Mouse (Mus musculus) ES-E14 (cell line): ENCODE results near the gene Ndufb3. TPM values are rescaled to one million over a fixed set of nuclear protein-coding genes. Genes with fewer than 3 reads are reported as not detected.

Experiments
- DNase-seq: peaks from one replicate; pipeline ENCODE4 v3.0.0-alpha.2; 2013; ENCODE audit warnings: low read depth, low spot score
- H3K27ac ChIP-seq: 2 replicates; pipeline ENCODE4 v1.5.1; 2012; ENCODE audit warnings: low read depth, mild to moderate bottlenecking, low read length, moderate library complexity, mixed read lengths; ENCODE audit not compliant: poor library complexity, insufficient read depth, severe bottlenecking
- H3K36me3 ChIP-seq: 2 replicates; pipeline ENCODE4 v1.6.1; 2012; ENCODE audit warnings: mild to moderate bottlenecking, low read length, moderate library complexity, mixed read lengths; ENCODE audit not compliant: control insufficient read depth, poor library complexity, insufficient read depth, severe bottlenecking
- H3K4me1 ChIP-seq, 2 experiments: fragments of 150-350 bp in 1 of 2; sonication (generic) in 1 of 2; 2 replicates each; pipeline ENCODE4 v1.6.1; 2012; ENCODE audit warnings: low read length in 2 of 2, mild to moderate bottlenecking in 1 of 2, mixed read lengths in 1 of 2; ENCODE audit not compliant: control insufficient read depth in 2 of 2, insufficient read depth in 2 of 2, poor library complexity in 1 of 2
- H3K4me3 ChIP-seq, 2 experiments: fragments of 150-350 bp in 1 of 2; sonication (generic) in 1 of 2; 2 replicates each; pipeline ENCODE4 v1.5.1; 2012; ENCODE audit warnings: low read length in 2 of 2, low read depth in 1 of 2, mild to moderate bottlenecking in 1 of 2, mixed read lengths in 1 of 2; ENCODE audit not compliant: insufficient read depth in 1 of 2, poor library complexity in 1 of 2, severe bottlenecking in 1 of 2
- H3K9ac ChIP-seq: 2 replicates; pipeline ENCODE4 v1.6.1; 2012; ENCODE audit warnings: low read depth, mild to moderate bottlenecking, low read length, mixed read lengths; ENCODE audit not compliant: poor library complexity, insufficient read depth, severe bottlenecking
- H3K9me3 ChIP-seq: fragments of 150-350 bp; sonication (generic); 2 replicates; pipeline ENCODE4 v1.6.1; 2012; ENCODE audit warnings: low read depth, mild to moderate bottlenecking, low read length; ENCODE audit not compliant: control insufficient read depth, insufficient read depth
- CHD2 ChIP-seq: IDR thresholded peaks from 2 replicates; pipeline ENCODE4 v1.6.1; 2014; ENCODE audit warnings: mild to moderate bottlenecking, low read depth, low read length, inconsistent platforms
- HCFC1 ChIP-seq: IDR thresholded peaks from 2 replicates; pipeline ENCODE4 v1.6.1; 2012; ENCODE audit warnings: low read length, inconsistent platforms, borderline replicate concordance; ENCODE audit not compliant: insufficient read depth
- MAFK ChIP-seq: IDR thresholded peaks from 2 replicates; pipeline ENCODE4 v1.6.1; 2014; ENCODE audit warnings: mild to moderate bottlenecking, low read depth, low read length, inconsistent platforms; ENCODE audit not compliant: insufficient read depth
- ZC3H11A ChIP-seq: IDR thresholded peaks from 2 replicates; pipeline ENCODE4 v1.6.1; 2012; ENCODE audit warnings: low read depth, mild to moderate bottlenecking, inconsistent platforms, low read length, borderline replicate concordance
- ZNF384 ChIP-seq: IDR thresholded peaks from 2 replicates; pipeline ENCODE4 v1.6.1; 2012; ENCODE audit warnings: low read depth, low read length, inconsistent platforms
- in situ Hi-C, 2 experiments: fragments of 600-800 bp; cut with MboI; formaldehyde crosslinking; loops; one replicate each; pipeline ENCODE4 v1.15.1; 2025; ENCODE audit warnings: low sequenced_read_pairs in 2 of 2, inconsistent platforms in 1 of 2; ENCODE audit not compliant: unreplicated experiment in 2 of 2
- total RNA-seq: library from RNA; depleted of rRNA; stranded (reverse); fragments of 300-350 nt; gene quantifications from 2 replicates; pipeline ENCODE4 v1.2.3, GENCODE M21; 2012

The Ndufb3 gene
- total RNA-seq, 1 experiment: 124 TPM

GRCm38 (mm10) chr1:58566621-58567020, 19.6 kb upstream of the Ndufb3 start:
- H3K4me1 ChIP-seq: no peaks in the 10 kb centered on the region
- no peak overlapping the region for H3K4me3 ChIP-seq
- H3K36me3 ChIP-seq: no peaks in the 10 kb centered on the region
- H3K9ac ChIP-seq: no peak overlapping the region
- H3K9me3 ChIP-seq: no peaks in the 10 kb centered on the region
- no peak for TF ChIP-seq MAFK
- no peak for TF ChIP-seq ZC3H11A
- TF ChIP-seq CHD2: no peak
- TF ChIP-seq ZNF384: no peak
- TF ChIP-seq HCFC1: no peak
- no peak for DNase-seq
- no peak overlapping the region for H3K27ac ChIP-seq
- in situ Hi-C loops: no loop called here

- no peak for TF ChIP-seq MAFK
- no peak for TF ChIP-seq ZC3H11A
- no peak for TF ChIP-seq CHD2
- no peak for TF ChIP-seq HCFC1
- no peak for TF ChIP-seq ZNF384
- in situ Hi-C loops: no loop called here
- H3K36me3 ChIP-seq: no peaks in the 10 kb centered on the region
Measured at GRCm38 (mm10) chr1:58568456-58569130, 17.6 kb upstream of the Ndufb3 start.

GRCm38 (mm10) chr1:58570437-58570836, 15.7 kb upstream of the Ndufb3 start:
- no peaks in the 10 kb centered on the region for H3K4me1 ChIP-seq
- H3K27ac ChIP-seq: no peak overlapping the region
- no peak for TF ChIP-seq MAFK
- TF ChIP-seq CHD2: no peak
- TF ChIP-seq ZNF384: no peak
- no peak overlapping the region for H3K9ac ChIP-seq
- no peak overlapping the region for H3K4me3 ChIP-seq
- no peak for DNase-seq
- in situ Hi-C loops: no loop called here
- H3K36me3 ChIP-seq: no peaks in the 10 kb centered on the region
- no peaks in the 10 kb centered on the region for H3K9me3 ChIP-seq

More at GRCm38 (mm10) chr1:58568456-58569130, 17.6 kb upstream of the Ndufb3 start:
- no peak overlapping the region for H3K4me3 ChIP-seq
- H3K27ac ChIP-seq: no peak overlapping the region
- no peaks in the 10 kb centered on the region for H3K4me1 ChIP-seq
- no peak overlapping the region for H3K9ac ChIP-seq
- H3K9me3 ChIP-seq: no peaks in the 10 kb centered on the region
- DNase-seq: no peak

GRCm38 (mm10) chr1:58579179-58579578, 7.0 kb upstream of the Ndufb3 start:
- TF ChIP-seq ZC3H11A: peak; percentile 52; the same call in 1 of the 2 replicates
- TF ChIP-seq ZNF384: no peak
- H3K9ac ChIP-seq: no peak overlapping the region
- no peaks in the 10 kb centered on the region for H3K4me1 ChIP-seq
- H3K36me3 ChIP-seq: no peaks in the 10 kb centered on the region
- no peak overlapping the region for H3K27ac ChIP-seq
- H3K4me3 ChIP-seq: no peak overlapping the region
- H3K9me3 ChIP-seq: no peaks in the 10 kb centered on the region
- peak; percentile 43 for DNase-seq
- in situ Hi-C loops: no loop called here

GRCm38 (mm10) chr1:58582611-58583010, 3.6 kb upstream of the Ndufb3 start:
- H3K9me3 ChIP-seq: no peaks in the 10 kb centered on the region
- H3K4me3 ChIP-seq: no peak overlapping the region
- DNase-seq: no peak
- no peak overlapping the region for H3K27ac ChIP-seq
- peaks cover 0 to 2% of the 10 kb centered on the region in 2 experiments; a peak in 1 of 4 replicates for H3K4me1 ChIP-seq
- TF ChIP-seq ZNF384 (no peak), HCFC1 (no peak), ZC3H11A (no peak), CHD2 (no peak), MAFK (no peak)
- H3K9ac ChIP-seq: no peak overlapping the region
- in situ Hi-C loops: no loop called here
- H3K36me3 ChIP-seq: no peaks in the 10 kb centered on the region
